Mouse (Mus musculus): ENCODE measurements around the gene Pak1. TPM values are rescaled to one million over a fixed set of nuclear protein-coding genes. Genes with fewer than 3 reads are reported as not detected.

Pak1 gene
- polyA plus RNA-seq, 1 experiment from 2014 or later = 120 TPM

- Histone ChIP-seq H3K27ac (ENCODE audit: low read depth, low read length) (peak overlapping the region; percentile 51; the same call in 1 of the 2 replicates), H3K4me1 (ENCODE audit: control insufficient read depth, insufficient read depth, low read length) (peaks cover 11% of the 10 kb centered on the region), H3K36me3 (ENCODE audit: control insufficient read depth, insufficient read depth, low read length) (no peaks in the 10 kb centered on the region), H3K27me3 (ENCODE audit: control insufficient read depth, insufficient read depth, low read length) (no peaks in the 10 kb centered on the region), H3K4me2 (peak overlapping the region; percentile 32), H3K9ac (ENCODE audit: low read length) (peak overlapping the region; percentile 54), H3K9me3 (ENCODE audit: control insufficient read depth, low read length) (no peaks in the 10 kb centered on the region), H3K4me3 (ENCODE audit: low read depth, low read length) (no peak overlapping the region)
- 41% methylated on average over 18 of the region's 18 CpGs for WGBS
- ATAC-seq (ENCODE audit: low FRiP score) (peak; percentile 88), DNase-seq (ENCODE audit: low spot score, missing footprints) (peak; percentile 93)
Measured at GRCm38 (mm10) chr7:97756967-97757881, 31.1 kb upstream of the Pak1 start.

DNA sequence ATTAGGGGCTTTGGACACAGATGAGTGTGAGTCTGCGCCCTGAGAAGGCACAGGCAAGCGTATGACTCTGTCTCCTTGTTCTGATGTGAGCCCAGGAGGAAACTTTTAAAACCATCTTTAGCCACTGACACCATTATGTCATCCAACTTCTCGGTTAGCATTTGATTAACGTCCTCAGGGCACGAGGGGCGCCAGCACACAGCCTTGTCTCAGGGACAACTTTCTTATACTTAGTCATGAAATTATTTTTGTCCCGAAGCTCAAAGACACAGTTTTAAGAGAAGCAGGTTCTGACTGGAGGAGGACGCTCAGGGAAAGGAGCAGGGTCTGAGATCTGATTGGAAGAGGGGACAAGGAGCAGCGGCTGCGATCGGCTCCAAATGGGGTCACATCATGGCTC is 23.8 kb upstream of the Pak1 start:
- Histone ChIP-seq H3K27ac (ENCODE audit: low read depth, low read length) (no peak overlapping the region), H3K27me3 (ENCODE audit: control insufficient read depth, insufficient read depth, low read length) (no peaks in the 10 kb centered on the region), H3K4me1 (ENCODE audit: control insufficient read depth, insufficient read depth, low read length) (no peaks in the 10 kb centered on the region), H3K9ac (ENCODE audit: low read length) (no peak overlapping the region), H3K36me3 (ENCODE audit: control insufficient read depth, insufficient read depth, low read length) (no peaks in the 10 kb centered on the region), H3K4me2 (no peak overlapping the region), H3K9me3 (ENCODE audit: control insufficient read depth, low read length) (no peaks in the 10 kb centered on the region), H3K4me3 (ENCODE audit: low read depth, low read length) (no peak overlapping the region)
- 89% methylated on average over 11 of the region's 11 CpGs for WGBS
- no peak for DNase-seq (ENCODE audit: low spot score, missing footprints)
- ATAC-seq (ENCODE audit: low FRiP score) = no peak

DNA sequence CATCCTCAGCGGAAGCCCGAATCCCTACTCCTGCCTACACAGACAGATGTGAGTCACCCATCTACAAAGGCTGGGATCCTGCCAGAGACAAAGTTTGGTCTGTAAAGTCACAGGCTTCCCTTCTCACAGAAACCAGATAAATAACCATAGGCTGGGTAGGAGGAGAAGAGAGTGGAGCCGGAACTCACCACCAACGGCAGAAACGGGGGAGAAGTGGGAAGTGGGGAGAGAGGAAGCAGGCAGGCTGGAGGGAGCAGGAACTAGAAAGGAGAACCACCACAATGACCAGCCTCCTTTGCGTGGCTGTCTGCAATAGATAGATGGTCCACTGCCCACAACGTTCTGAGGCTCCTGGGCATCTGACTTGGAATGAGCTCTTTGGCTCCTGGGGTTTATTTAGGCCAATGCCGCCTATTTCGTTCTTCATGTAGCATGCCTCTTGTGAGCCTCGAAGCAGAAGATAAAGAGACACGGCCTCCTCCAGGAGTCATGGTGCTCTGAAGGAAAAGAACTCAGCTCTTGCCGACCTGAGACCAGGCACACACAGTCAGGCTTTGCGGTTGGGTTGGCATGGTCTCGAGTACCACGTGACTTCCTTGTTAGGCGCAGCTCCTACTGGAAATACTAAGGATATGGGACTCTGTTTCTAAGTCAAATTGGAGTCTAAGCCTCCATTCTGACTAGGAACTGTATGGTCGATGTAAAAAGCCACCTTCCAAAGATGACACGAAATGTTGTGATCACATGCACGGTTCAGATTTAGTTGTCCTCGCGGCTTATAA is 23.0 kb upstream of the Pak1 start:
- 93% methylated on average over 21 of the region's 21 CpGs for WGBS
- Histone ChIP-seq H3K4me1 (ENCODE audit: control insufficient read depth, insufficient read depth, low read length) (no peaks in the 10 kb centered on the region), H3K9ac (ENCODE audit: low read length) (no peak overlapping the region), H3K4me3 (ENCODE audit: low read depth, low read length) (no peak overlapping the region), H3K4me2 (no peak overlapping the region), H3K27ac (ENCODE audit: low read depth, low read length) (no peak overlapping the region), H3K9me3 (ENCODE audit: control insufficient read depth, low read length) (no peaks in the 10 kb centered on the region), H3K36me3 (ENCODE audit: control insufficient read depth, insufficient read depth, low read length) (no peaks in the 10 kb centered on the region), H3K27me3 (ENCODE audit: control insufficient read depth, insufficient read depth, low read length) (no peaks in the 10 kb centered on the region)
- no peak for ATAC-seq (ENCODE audit: low FRiP score)
- no peak for DNase-seq (ENCODE audit: low spot score, missing footprints)

DNA sequence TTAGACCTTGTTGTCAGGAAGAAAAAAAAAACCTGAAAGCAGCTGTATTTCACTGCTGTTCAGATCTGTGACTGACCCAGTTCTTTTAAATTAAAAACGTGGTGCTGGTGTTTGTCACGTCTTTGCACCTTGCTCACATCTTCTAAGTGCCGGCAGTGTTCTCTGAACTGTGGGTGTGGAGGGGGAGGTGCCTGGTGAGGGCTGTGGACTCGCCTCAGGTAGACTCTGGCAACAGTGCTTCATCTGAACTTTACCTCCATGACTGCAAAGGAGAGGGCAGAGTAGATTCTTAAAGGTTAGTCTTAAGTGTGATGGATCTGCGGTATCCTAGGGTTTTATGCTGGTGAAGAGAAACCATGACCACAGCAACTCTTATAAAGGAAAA is 22.4 kb upstream of the Pak1 start:
- Histone ChIP-seq H3K4me2 (no peak overlapping the region), H3K27ac (ENCODE audit: low read depth, low read length) (no peak overlapping the region), H3K4me1 (ENCODE audit: control insufficient read depth, insufficient read depth, low read length) (no peaks in the 10 kb centered on the region), H3K36me3 (ENCODE audit: control insufficient read depth, insufficient read depth, low read length) (no peaks in the 10 kb centered on the region), H3K9ac (ENCODE audit: low read length) (no peak overlapping the region), H3K27me3 (ENCODE audit: control insufficient read depth, insufficient read depth, low read length) (no peaks in the 10 kb centered on the region), H3K4me3 (ENCODE audit: low read depth, low read length) (no peak overlapping the region), H3K9me3 (ENCODE audit: control insufficient read depth, low read length) (no peaks in the 10 kb centered on the region)
- WGBS = 83% methylated on average over 5 of the region's 5 CpGs
- ATAC-seq (ENCODE audit: low FRiP score) (no peak), DNase-seq (ENCODE audit: low spot score, missing footprints) (no peak)

DNA sequence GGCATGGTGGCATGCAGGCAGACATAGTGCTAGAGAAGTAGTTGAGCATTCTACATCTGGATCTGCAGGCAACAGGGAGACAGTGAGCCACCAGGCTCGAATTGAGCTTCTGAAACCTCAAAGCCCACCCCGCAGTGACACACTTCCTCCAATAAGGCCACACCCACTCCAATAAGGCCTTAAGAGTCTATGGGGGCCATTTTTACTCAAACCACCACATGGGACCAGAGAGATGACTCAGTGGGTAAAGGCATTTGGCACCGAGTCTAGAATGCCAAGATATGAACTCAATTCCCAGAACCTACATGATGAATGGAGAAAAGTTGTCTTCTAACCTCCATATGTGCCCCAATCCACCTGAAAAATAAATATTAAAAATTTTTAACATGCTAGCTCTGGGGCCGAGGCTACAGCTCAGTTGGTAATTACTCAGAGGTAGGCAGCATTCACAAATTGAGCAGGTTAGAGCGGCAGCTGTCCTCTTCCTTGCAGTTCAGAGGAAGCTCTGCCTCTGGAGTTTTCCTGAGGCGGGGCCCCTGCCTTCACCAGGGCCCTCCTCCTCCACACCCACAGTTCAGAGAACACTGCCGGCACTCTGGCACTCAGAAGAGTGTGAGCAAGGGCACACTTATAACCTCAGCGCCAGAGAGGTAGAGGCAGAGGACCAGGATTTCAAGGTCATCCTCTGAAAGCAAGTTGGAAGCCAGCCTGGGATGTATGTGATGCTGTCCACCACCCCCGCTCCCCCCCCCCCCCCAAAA is 21.8 kb upstream of the Pak1 start:
- ATAC-seq (ENCODE audit: low FRiP score) = no peak

GRCm38 (mm10) chr7:97767841-97768240 is 20.5 kb upstream of the Pak1 start:
- Histone ChIP-seq H3K36me3 (ENCODE audit: control insufficient read depth, insufficient read depth, low read length) (no peaks in the 10 kb centered on the region), H3K4me3 (ENCODE audit: low read depth, low read length) (no peak overlapping the region), H3K4me1 (ENCODE audit: control insufficient read depth, insufficient read depth, low read length) (no peaks in the 10 kb centered on the region), H3K9ac (ENCODE audit: low read length) (no peak overlapping the region), H3K9me3 (ENCODE audit: control insufficient read depth, low read length) (no peaks in the 10 kb centered on the region), H3K4me2 (no peak overlapping the region), H3K27me3 (ENCODE audit: control insufficient read depth, insufficient read depth, low read length) (no peaks in the 10 kb centered on the region), H3K27ac (ENCODE audit: low read depth, low read length) (no peak overlapping the region)
- no peak for ATAC-seq (ENCODE audit: low FRiP score)
- DNase-seq (ENCODE audit: low spot score, missing footprints) = no peak
- WGBS = 87% methylated on average over 8 of the region's 8 CpGs

More for the DNA sequence above, 21.8 kb upstream of the Pak1 start:
- Histone ChIP-seq H3K4me1 (ENCODE audit: control insufficient read depth, insufficient read depth, low read length) (no peaks in the 10 kb centered on the region), H3K9ac (ENCODE audit: low read length) (no peak overlapping the region), H3K27me3 (ENCODE audit: control insufficient read depth, insufficient read depth, low read length) (no peaks in the 10 kb centered on the region), H3K4me2 (no peak overlapping the region), H3K4me3 (ENCODE audit: low read depth, low read length) (no peak overlapping the region), H3K27ac (ENCODE audit: low read depth, low read length) (no peak overlapping the region), H3K9me3 (ENCODE audit: control insufficient read depth, low read length) (no peaks in the 10 kb centered on the region), H3K36me3 (ENCODE audit: control insufficient read depth, insufficient read depth, low read length) (no peaks in the 10 kb centered on the region)
- 85% methylated on average over 9 of the region's 9 CpGs for WGBS
- no peak for DNase-seq (ENCODE audit: low spot score, missing footprints)

- no peak overlapping the region for H3K27ac ChIP-seq (ENCODE audit: low read depth, low read length)
- no peaks in the 10 kb centered on the region for H3K9me3 ChIP-seq (ENCODE audit: control insufficient read depth, low read length)
- H3K9ac ChIP-seq (ENCODE audit: low read length) = no peak overlapping the region
- DNase-seq (ENCODE audit: low spot score, missing footprints) (no peak), ATAC-seq (ENCODE audit: low FRiP score) (no peak)
- H3K4me3 ChIP-seq (ENCODE audit: low read depth, low read length) = no peak overlapping the region
- no peaks in the 10 kb centered on the region for H3K36me3 ChIP-seq (ENCODE audit: control insufficient read depth, insufficient read depth, low read length)
- 79% methylated on average over 4 of the region's 4 CpGs for WGBS
- H3K4me2 ChIP-seq = no peak overlapping the region
- H3K27me3 ChIP-seq (ENCODE audit: control insufficient read depth, insufficient read depth, low read length) = no peaks in the 10 kb centered on the region
- H3K4me1 ChIP-seq (ENCODE audit: control insufficient read depth, insufficient read depth, low read length) = no peaks in the 10 kb centered on the region
Measured at GRCm38 (mm10) chr7:97769020-97769419, 19.3 kb upstream of the Pak1 start.

GRCm38 (mm10) chr7:97770841-97771620 is 17.3 kb upstream of the Pak1 start:
- 83% methylated on average over 6 of the region's 6 CpGs for WGBS
- no peaks in the 10 kb centered on the region for H3K9me3 ChIP-seq (ENCODE audit: control insufficient read depth, low read length)
- H3K9ac ChIP-seq (ENCODE audit: low read length) = no peak overlapping the region
- no peaks in the 10 kb centered on the region for H3K36me3 ChIP-seq (ENCODE audit: control insufficient read depth, insufficient read depth, low read length)
- no peaks in the 10 kb centered on the region for H3K27me3 ChIP-seq (ENCODE audit: control insufficient read depth, insufficient read depth, low read length)
- DNase-seq (ENCODE audit: low spot score, missing footprints) = no peak
- no peak overlapping the region for H3K4me3 ChIP-seq (ENCODE audit: low read depth, low read length)
- no peak overlapping the region for H3K4me2 ChIP-seq
- no peaks in the 10 kb centered on the region for H3K4me1 ChIP-seq (ENCODE audit: control insufficient read depth, insufficient read depth, low read length)
- no peak overlapping the region for H3K27ac ChIP-seq (ENCODE audit: low read depth, low read length)
- ATAC-seq (ENCODE audit: low FRiP score) = no peak
